Comparison of ENCODE assay signal across 9 mouse cellular contexts in genomic region chr14:93889839-93890518, GRCm38 (mm10). TPM values are rescaled to one million over a fixed set of nuclear protein-coding genes. Genes with fewer than 3 reads are reported as not detected.
A peak's percentile ranks its signal among the peaks of the same experiment; 100 is the strongest.
DNase-seq lines count a peak whose midpoint lies in the region; ATAC-seq and TF ChIP-seq lines count a peak whose summit lies in the region.
"Had no signal": no experiment of that assay in that cellular context is flagged by ENCODE, and none has a peak within 500 bp of the region (broad histone marks: within the 10 kb centered on the region; RNA-seq: fewer than 3 reads in every experiment).

No protein-coding gene starts in this region.

- under 1% methylated on average over 20 of the region's 20 CpGs for WGBS in cerebellum, adult 2 months
- under 1% methylated on average over 20 of the region's 20 CpGs for WGBS in forebrain, embryonic 14.5 days
- WGBS in liver, embryonic 13.5 days (ENCODE audit: insufficient replicate concordance), result 3% methylated on average over 20 of the region's 20 CpGs
- 0% methylated on average over 20 of the region's 20 CpGs for WGBS in stomach, postnatal 0 days

- ATAC-seq in forebrain, embryonic 14.5 days, result peak; percentile 46
- no peak for ATAC-seq in liver, embryonic 13.5 days (ENCODE audit: low read depth)
- ATAC-seq in stomach, postnatal 0 days (ENCODE audit: low FRiP score, low TSS enrichment), result no peak
- no peak for ATAC-seq in granulocyte monocyte progenitor cell, adult 5-6 weeks (replicated peaks; ENCODE audit: poor library complexity, severe bottlenecking)

- H3K4me2 ChIP-seq in forebrain, embryonic 14.5 days (ENCODE audit: low read length), result peak overlapping the region; percentile 83
- H3K4me2 ChIP-seq in liver, embryonic 13.5 days, result peak overlapping the region; percentile 59
- peak overlapping the region; percentile 84 for H3K4me2 ChIP-seq in stomach, postnatal 0 days (replicated peaks; ENCODE audit: low read depth)

- no peaks in the 10 kb centered on the region for H3K9me3 ChIP-seq in forebrain, embryonic 14.5 days (replicated peaks; ENCODE audit: control insufficient read depth, low read length)
- no peaks in the 10 kb centered on the region for H3K9me3 ChIP-seq in liver, embryonic 13.5 days (replicated peaks)
- H3K9me3 ChIP-seq in stomach, postnatal 0 days (ENCODE audit: control insufficient read depth, low read length), result no peaks in the 10 kb centered on the region

- TF ChIP-seq CTCF in cerebellum, adult 2 months (IDR thresholded peaks at IDR 0.05; ENCODE audit: borderline replicate concordance, insufficient read depth, low read depth, low read length), result no peak
- TF ChIP-seq CTCF in stomach, postnatal 0 days (IDR thresholded peaks at IDR 0.05; ENCODE audit: low read depth), result no peak

- peak; percentile 48 for DNase-seq in left cerebral cortex, postnatal 4 days
- DNase-seq in left cerebral cortex, postnatal 36 days (ENCODE audit: low spot score in 2 of 2), result no peak
- peak; percentile 74 to 80 for DNase-seq in cerebellum, adult 2 months
- peak; percentile 59 for DNase-seq in forebrain, embryonic 14.5 days (ENCODE audit: low spot score)
- DNase-seq in liver, embryonic 13.5 days, result no peak
- DNase-seq in stomach, postnatal 0 days (ENCODE audit: low spot score), result no peak
- no peak for DNase-seq in c-Kit-positive CD71-positive TER-119-positive erythroid progenitor cells, embryonic 14.5 days (ENCODE audit: low spot score)

- intact Hi-C loops in left cerebral cortex, postnatal 4 days (cut with DNase I), result loop anchor here (5.0 to 10.0 kb wide), 4 partner anchors 175 to 1885 kb away; no protein-coding TSS in a partner anchor
- intact Hi-C loops in left cerebral cortex, postnatal 36 days (cut with DNase I), result loop anchor here (5.0 to 10.0 kb wide), 2 partner anchors 285 to 348 kb away; no protein-coding TSS in a partner anchor

- H3K4me1 ChIP-seq in cerebellum, adult 2 months (ENCODE audit: control insufficient read depth, insufficient read depth, low read length), result peaks cover 4% of the 10 kb centered on the region; the same call in 1 of the 2 replicates
- H3K4me1 ChIP-seq in forebrain, embryonic 14.5 days (ENCODE audit: control insufficient read depth, insufficient read depth, low read length), result peaks cover 13% of the 10 kb centered on the region
- no peaks in the 10 kb centered on the region for H3K4me1 ChIP-seq in liver, embryonic 13.5 days (replicated peaks)
- H3K4me1 ChIP-seq in stomach, postnatal 0 days (replicated peaks; ENCODE audit: control insufficient read depth, insufficient read depth), result 0 out of 2 replicates have a peak, but pooled peaks cover 3% of the 10 kb centered on the region

- peak overlapping the region; percentile 6; the same call in 1 of the 2 replicates for H3K27ac ChIP-seq in cerebellum, adult 2 months (ENCODE audit: insufficient read depth, low read length)
- 0 out of 2 replicates have a peak overlapping the region, but pooled peaks have one; percentile 35 for H3K27ac ChIP-seq in forebrain, embryonic 14.5 days (ENCODE audit: low read depth, low read length)
- no peak overlapping the region for H3K27ac ChIP-seq in liver, embryonic 13.5 days
- no peak overlapping the region for H3K27ac ChIP-seq in stomach, postnatal 0 days (replicated peaks)
- H3K27ac ChIP-seq: macrophage had no signal

- peak overlapping the region; percentile 89 for H3K4me3 ChIP-seq in cerebellum, adult 2 months (replicated peaks; ENCODE audit: insufficient read depth, low read depth, low read length)
- H3K4me3 ChIP-seq in forebrain, embryonic 14.5 days (ENCODE audit: low read depth, low read length), result peak overlapping the region; percentile 53
- peak overlapping the region; percentile 40 for H3K4me3 ChIP-seq in liver, embryonic 13.5 days (replicated peaks)
- H3K4me3 ChIP-seq in stomach, postnatal 0 days (ENCODE audit: low read depth, low read length), result peak overlapping the region; percentile 59

- H3K36me3 ChIP-seq in forebrain, embryonic 14.5 days (ENCODE audit: control insufficient read depth, insufficient read depth, low read length), result peaks cover 9% of the 10 kb centered on the region; the same call in 1 of the 2 replicates
- H3K36me3 ChIP-seq in liver, embryonic 13.5 days, result no peaks in the 10 kb centered on the region
- no peaks in the 10 kb centered on the region for H3K36me3 ChIP-seq in stomach, postnatal 0 days (ENCODE audit: control insufficient read depth, insufficient read depth, low read length)

- peak overlapping the region; percentile 68 for H3K9ac ChIP-seq in forebrain, embryonic 14.5 days (ENCODE audit: low read length)
- H3K9ac ChIP-seq in liver, embryonic 13.5 days, result no peak overlapping the region
- H3K9ac ChIP-seq in stomach, postnatal 0 days (ENCODE audit: low read length), result peak overlapping the region; percentile 45

- no peak for TF ChIP-seq POLR2A in cerebellum, adult 2 months (IDR thresholded peaks at IDR 0.05; ENCODE audit: borderline replicate concordance, insufficient read depth, low read length)

- TF ChIP-seq EP300 in stomach, postnatal 0 days (optimal IDR thresholded peaks at IDR 0.05), result no peak

- no peaks in the 10 kb centered on the region for H3K27me3 ChIP-seq in cerebellum, adult 2 months (ENCODE audit: control insufficient read depth, insufficient read depth, low read length)
- H3K27me3 ChIP-seq in forebrain, embryonic 14.5 days (replicated peaks; ENCODE audit: control insufficient read depth, insufficient read depth, low read length), result no peaks in the 10 kb centered on the region
- peaks cover 26% of the 10 kb centered on the region for H3K27me3 ChIP-seq in liver, embryonic 13.5 days
- no peaks in the 10 kb centered on the region for H3K27me3 ChIP-seq in stomach, postnatal 0 days (ENCODE audit: control insufficient read depth, insufficient read depth, low read length)

RNA-seq across cellular contexts. Expression of gene Pcdh9, which starts 0.5 kb away (rescaled TPM):
- 100 to 1,000 TPM; 177 to 178 TPM for total RNA-seq in left cerebral cortex, postnatal 4 days (2021)
- total RNA-seq in left cerebral cortex, postnatal 36 days (2021), result 100 to 1,000 TPM; 186 to 215 TPM
- 70.0 and 71.3 TPM in 2 replicates for polyA plus RNA-seq in cerebellum, adult 2 months (2012; rRNA removed)
- 52.3 and 63.9 TPM in 2 replicates for polyA plus RNA-seq in forebrain, embryonic 14.5 days (2014; fragmentation: Nextera tagmentation; extraction: Ambion mirVana)
- polyA plus RNA-seq in liver, embryonic 13.5 days (2015; fragmentation: Nextera tagmentation; extraction: Ambion mirVana), result 0.71 and 0.80 TPM in 2 replicates
- polyA plus RNA-seq in stomach, postnatal 0 days (2015; fragmentation: Nextera tagmentation; extraction: Ambion mirVana), result 4.0 and 5.0 TPM in 2 replicates
- total RNA-seq in granulocyte monocyte progenitor cell, adult 5-6 weeks (2014; fragmentation: Nextera tagmentation), result 0.09 TPM in 1 of 2 replicates, not detected in the other
- not detected in 2 replicates for total RNA-seq in granulocyte monocyte progenitor cell, adult 5-6 weeks (2017)
- polyA plus RNA-seq: macrophage had no signal

Comparison
In these comparisons a context has a peak if more than half of its experiments do, and no peak if none do; other contexts are left out.
1. DNase-seq: peak in left cerebral cortex, postnatal 4 days (single experiment), cerebellum, adult 2 months (2 of 2) and forebrain, embryonic 14.5 days (single experiment); none in left cerebral cortex, postnatal 36 days (0 of 2), liver, embryonic 13.5 days (single experiment), stomach, postnatal 0 days (single experiment) and c-Kit-positive CD71-positive TER-119-positive erythroid progenitor cells, embryonic 14.5 days (single experiment).
2. H3K27ac ChIP-seq: peak in cerebellum, adult 2 months (single experiment) and forebrain, embryonic 14.5 days (single experiment); none in liver, embryonic 13.5 days (single experiment) and stomach, postnatal 0 days (single experiment).
3. Peak in every context shown above with its lines, with median percentiles within 50 percentile points of each other: H3K4me3 ChIP-seq and H3K4me2 ChIP-seq.